Mouse (Mus musculus) stomach, adult 2 months (tissue): ENCODE measurements around the gene Eed. TPM values are rescaled to one million over a fixed set of nuclear protein-coding genes. Genes with fewer than 3 reads are reported as not detected.

Experiments used
- polyA plus RNA-seq: library from polyadenylated mRNA; depleted of rRNA; stranded (reverse); fragments of >200 nt; gene quantifications from 2 replicates; pipeline ENCODE4 v1.2.3, GENCODE M21; 2012; rRNA removed

The Eed gene
- 2.5 and 3.0 TPM in 2 replicates for polyA plus RNA-seq

GRCm38 (mm10) chr7:89980485-89981422, at the start of gene Eed:
TSS of gene Eed (minus strand) at chr7:89980983.

GRCm38 (mm10) chr7:89940571-89941463, 40.0 kb downstream of the Eed start, which contains the start of gene Hikeshi:
TSS of gene Hikeshi (minus strand) at chr7:89941204.

Other genes with a start within 250 kb of the Eed start
- not detected in 2 replicates for gene Ccdc81, start 77.4 kb downstream of the Eed start, polyA plus RNA-seq
- gene Hikeshi, start 39.8 kb downstream of the Eed start, polyA plus RNA-seq, result 17.9 and 22.1 TPM in 2 replicates
- gene Picalm, start 149.2 kb upstream of the Eed start, polyA plus RNA-seq, result 11.1 and 16.4 TPM in 2 replicates